Mouse (Mus musculus) forebrain, embryonic 13.5 days (tissue): ENCODE results near the gene Ttc3. TPM values are rescaled to one million over a fixed set of nuclear protein-coding genes. Genes with fewer than 3 reads are reported as not detected.
"Not testable (repeated sequence)": the region's sequence is repeated elsewhere in the genome, so short reads cannot be mapped to it uniquely, and the experiment has no call there.

ENCODE experiments used
- ATAC-seq: fragments of 200-750 bp; cut with Nextera tagmentation; 2 replicates; pipeline ENCODE4 v1.8.0; 2017
- H3K27ac ChIP-seq: fragments of 300-500 bp; sonication (generic); 2 replicates; pipeline ENCODE4 v1.5.1; 2015; ENCODE audit warnings: inconsistent platforms, mild to moderate bottlenecking, moderate library complexity
- H3K27me3 ChIP-seq: fragments of 300-500 bp; sonication (generic); 2 replicates; pipeline ENCODE4 v1.6.1; 2015; ENCODE audit warnings: mild to moderate bottlenecking, inconsistent platforms
- H3K36me3 ChIP-seq: fragments of 300-500 bp; sonication (generic); 2 replicates; pipeline ENCODE4 v1.6.1; 2015; ENCODE audit warnings: mild to moderate bottlenecking, inconsistent platforms; ENCODE audit not compliant: poor library complexity, severe bottlenecking
- H3K4me1 ChIP-seq: fragments of 300-500 bp; sonication (generic); 2 replicates; pipeline ENCODE4 v1.6.1; 2015; ENCODE audit warnings: inconsistent platforms
- H3K4me2 ChIP-seq: fragments of 300-500 bp; sonication (generic); 2 replicates; pipeline ENCODE4 v1.6.1; 2015; ENCODE audit warnings: inconsistent platforms, mild to moderate bottlenecking, moderate library complexity
- H3K4me3 ChIP-seq: fragments of 300-500 bp; sonication (generic); 2 replicates; pipeline ENCODE4 v1.5.1; 2015; ENCODE audit warnings: mild to moderate bottlenecking, inconsistent platforms
- H3K9ac ChIP-seq: fragments of 300-500 bp; sonication (generic); 2 replicates; pipeline ENCODE4 v1.6.1; 2015; ENCODE audit warnings: mild to moderate bottlenecking, inconsistent platforms
- H3K9me3 ChIP-seq: fragments of 300-500 bp; sonication (generic); replicated peaks from 2 replicates; pipeline ENCODE4 v1.6.1; 2016; ENCODE audit warnings: inconsistent platforms
- WGBS: fragments of 180-500 bp; shearing (Covaris S2); methylation state at CpG from one replicate; pipeline ENCODE4 v1.1.7; 2015; 5-methylcytosine and 5-hydroxymethylcytosine counted together
- polyA plus RNA-seq: library from polyadenylated mRNA; unstranded; fragments of >200 nt; fragmentation: Nextera tagmentation; extraction: Ambion mirVana; gene quantifications from 2 replicates; pipeline ENCODE4 v1.2.1, GENCODE M21; 2015

Ttc3 gene
- polyA plus RNA-seq, 1 experiment from 2014 or later, result 644 TPM

DNA sequence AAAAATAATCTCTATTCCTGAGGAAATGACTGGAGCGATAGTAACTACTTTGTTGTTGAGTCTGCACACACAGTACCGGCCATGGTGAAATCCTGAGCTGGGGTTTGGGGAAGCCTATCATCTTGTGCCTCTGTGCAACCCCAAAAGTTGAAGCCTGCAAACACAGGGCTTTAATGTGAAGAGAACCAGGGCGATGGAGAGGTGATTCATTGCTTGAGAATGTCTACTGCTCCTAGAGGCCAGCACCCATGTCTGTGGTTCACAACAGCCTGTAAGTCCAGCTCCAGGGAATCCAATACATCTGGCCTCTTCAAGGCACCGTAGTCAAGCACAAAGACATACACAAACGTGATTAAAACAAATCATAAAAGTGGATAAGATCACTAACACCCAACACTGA lies 116.9 kb downstream of the Ttc3 start:
- Histone ChIP-seq H3K4me3 (no peak overlapping the region), H3K4me2 (no peak overlapping the region), H3K9me3 (no peaks in the 10 kb centered on the region), H3K9ac (no peak overlapping the region), H3K4me1 (no peaks in the 10 kb centered on the region), H3K27ac (no peak overlapping the region), H3K36me3 (no peaks in the 10 kb centered on the region), H3K27me3 (no peaks in the 10 kb centered on the region)
- ATAC-seq, result no peak
- WGBS, result 86% methylated on average over 5 of the region's 5 CpGs

DNA sequence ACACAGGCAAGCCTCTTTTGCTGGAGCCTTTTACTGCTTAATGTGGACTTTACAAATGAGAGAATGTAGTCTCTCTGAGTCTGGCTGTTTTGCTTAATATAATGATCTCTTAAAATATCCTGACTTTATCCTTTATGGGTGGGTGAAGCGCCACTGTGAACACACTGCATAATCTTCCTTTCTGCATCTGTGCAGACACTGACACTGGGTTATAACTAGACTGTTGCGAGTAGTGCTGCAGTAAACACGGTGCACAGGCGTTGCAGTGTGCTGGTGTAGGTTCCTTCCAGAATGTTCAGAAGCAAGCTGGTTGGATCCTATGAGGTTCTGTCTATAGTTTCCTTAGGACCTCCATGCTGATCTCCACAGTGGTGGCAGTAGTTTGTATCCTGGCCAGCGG lies 118.9 kb downstream of the Ttc3 start:
- Histone ChIP-seq H3K4me2 (no peak overlapping the region), H3K9ac (no peak overlapping the region), H3K9me3 (no peaks in the 10 kb centered on the region), H3K4me1 (no peaks in the 10 kb centered on the region), H3K4me3 (no peak overlapping the region), H3K27me3 (no peaks in the 10 kb centered on the region), H3K27ac (no peak overlapping the region), H3K36me3 (no peaks in the 10 kb centered on the region)
- WGBS, result 94% methylated on average over 5 of the region's 5 CpGs
- no peak for ATAC-seq

DNA sequence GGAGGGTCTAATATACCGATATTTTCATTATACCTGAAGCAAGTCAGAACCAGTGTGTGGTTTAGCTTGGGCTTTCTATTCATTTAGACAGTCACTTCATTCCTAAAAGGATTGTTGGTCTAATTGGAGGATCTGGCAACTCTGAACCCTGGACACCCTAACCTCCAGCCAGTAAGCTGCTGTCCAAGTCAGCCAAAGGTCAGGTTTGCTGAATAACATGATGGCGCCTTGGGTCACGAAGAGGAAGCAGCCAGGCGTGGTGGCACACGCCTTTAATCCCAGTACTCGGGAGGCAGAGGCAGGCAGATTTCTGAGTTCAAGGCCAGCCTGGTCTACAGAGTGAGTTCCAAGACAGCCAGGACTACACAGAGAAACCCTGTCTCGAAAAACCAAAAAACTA lies 126.8 kb downstream of the Ttc3 start:
- H3K9me3 ChIP-seq, H3K4me1 ChIP-seq, H3K9ac ChIP-seq, ATAC-seq, H3K4me2 ChIP-seq, H3K4me3 ChIP-seq, H3K27ac ChIP-seq, H3K27me3 ChIP-seq: not testable (repeated sequence)
- 96% methylated on average over 7 of the region's 7 CpGs for WGBS
- H3K36me3 ChIP-seq, result peaks cover 62% of the 10 kb centered on the region

DNA sequence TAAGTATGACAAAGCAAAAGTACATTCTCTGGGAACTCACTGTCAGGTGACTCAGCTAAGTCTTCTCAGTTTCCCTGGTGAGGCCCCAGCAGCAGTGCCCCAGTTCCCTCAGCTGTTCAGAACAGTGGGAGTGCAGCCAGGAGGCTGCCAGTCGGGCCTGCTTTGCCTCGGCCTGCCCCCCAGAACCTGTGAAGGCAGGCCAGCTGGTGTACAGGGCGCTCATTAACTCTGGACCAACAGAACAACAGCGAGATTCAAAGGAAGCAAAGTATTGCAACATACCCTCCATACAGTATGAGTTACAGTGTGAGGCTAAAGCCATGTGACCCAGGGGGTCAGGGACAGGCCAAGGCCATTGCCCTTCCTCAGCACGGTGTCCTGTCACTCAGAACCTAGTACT lies 127.5 kb downstream of the Ttc3 start:
- ATAC-seq, result 0 out of 2 replicates have a peak, but pooled peaks have one; percentile 38
- no peaks in the 10 kb centered on the region for H3K27me3 ChIP-seq
- H3K4me2 ChIP-seq, result no peak overlapping the region
- no peak overlapping the region for H3K4me3 ChIP-seq
- H3K9ac ChIP-seq, result no peak overlapping the region
- H3K36me3 ChIP-seq, result peaks cover 67% of the 10 kb centered on the region
- 83% methylated on average over 5 of the region's 5 CpGs for WGBS
- no peaks in the 10 kb centered on the region for H3K9me3 ChIP-seq
- H3K27ac ChIP-seq, result no peak overlapping the region
- no peaks in the 10 kb centered on the region for H3K4me1 ChIP-seq

DNA sequence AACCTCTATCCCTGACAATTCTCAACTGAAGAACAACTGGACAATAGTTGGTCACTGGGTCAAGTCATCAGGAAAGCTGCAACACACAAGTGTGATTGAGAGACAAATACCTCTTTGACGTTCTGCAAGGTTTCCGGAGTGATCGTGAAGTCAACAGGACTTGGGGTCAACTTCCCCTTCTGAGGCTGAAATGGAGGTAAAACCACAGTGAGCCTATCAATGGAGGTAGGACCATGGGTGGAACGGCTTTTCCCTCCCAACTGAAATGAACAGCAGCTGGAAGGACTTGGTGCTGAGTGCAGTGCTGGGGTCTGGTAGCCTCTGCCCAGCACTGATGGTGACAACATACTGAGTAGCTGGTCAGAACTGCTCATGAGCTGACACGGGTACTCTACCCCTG lies 133.8 kb downstream of the Ttc3 start:
- ATAC-seq, result no peak
- Histone ChIP-seq H3K36me3 (peaks cover 75% of the 10 kb centered on the region), H3K27ac (no peak overlapping the region), H3K4me2 (no peak overlapping the region), H3K4me1 (no peaks in the 10 kb centered on the region), H3K9ac (no peak overlapping the region), H3K9me3 (no peaks in the 10 kb centered on the region), H3K27me3 (no peaks in the 10 kb centered on the region), H3K4me3 (no peak overlapping the region)
- WGBS, result 94% methylated on average over 5 of the region's 5 CpGs

DNA sequence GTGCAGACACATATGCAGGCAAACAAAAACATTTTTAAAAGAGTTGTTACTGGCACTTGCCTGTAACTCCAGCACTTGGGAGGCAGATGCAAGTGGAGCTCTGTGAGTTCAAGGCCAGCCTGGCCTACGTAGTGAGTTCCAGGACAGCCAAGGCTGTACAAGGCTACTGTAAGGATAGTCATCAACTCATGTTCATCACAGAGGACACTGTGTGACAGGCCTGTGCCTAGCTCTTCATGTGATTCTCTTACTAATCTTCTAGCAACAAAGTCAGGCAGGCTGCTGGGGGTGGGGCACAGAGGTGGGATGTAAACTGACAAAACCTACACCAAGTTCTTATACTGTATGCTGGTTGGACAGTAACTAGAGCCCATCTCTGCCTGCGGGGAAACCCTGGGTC lies 136.7 kb downstream of the Ttc3 start:
- 91% methylated on average over 2 of the region's 2 CpGs for WGBS
- ATAC-seq, result no peak
- H3K36me3 ChIP-seq, result peaks cover 70% of the 10 kb centered on the region

GRCm38 (mm10) chr16:94508769-94509168 lies 138.4 kb downstream of the Ttc3 start:
- Histone ChIP-seq H3K27me3 (no peaks in the 10 kb centered on the region), H3K9me3 (no peaks in the 10 kb centered on the region), H3K9ac (no peak overlapping the region), H3K27ac (no peak overlapping the region), H3K4me2 (no peak overlapping the region), H3K4me1 (no peaks in the 10 kb centered on the region), H3K36me3 (peaks cover 54% of the 10 kb centered on the region), H3K4me3 (no peak overlapping the region)
- no peak for ATAC-seq
- WGBS, result 93% methylated on average over 8 of the region's 8 CpGs

More for the DNA sequence above, 136.7 kb downstream of the Ttc3 start:
- no peak overlapping the region for H3K4me2 ChIP-seq
- no peaks in the 10 kb centered on the region for H3K9me3 ChIP-seq
- H3K4me3 ChIP-seq, result no peak overlapping the region
- no peak overlapping the region for H3K9ac ChIP-seq
- no peak overlapping the region for H3K27ac ChIP-seq
- no peaks in the 10 kb centered on the region for H3K4me1 ChIP-seq
- H3K27me3 ChIP-seq, result no peaks in the 10 kb centered on the region

- H3K4me3 ChIP-seq, result no peak overlapping the region
- 77% methylated on average over 2 of the region's 2 CpGs for WGBS
- no peak overlapping the region for H3K4me2 ChIP-seq
- 0 out of 2 replicates have a peak, but pooled peaks cover under 1% of the 10 kb centered on the region for H3K4me1 ChIP-seq
- H3K27ac ChIP-seq, result no peak overlapping the region
- ATAC-seq, result no peak
- peaks cover 42% of the 10 kb centered on the region for H3K36me3 ChIP-seq
- no peaks in the 10 kb centered on the region for H3K9me3 ChIP-seq
- H3K27me3 ChIP-seq, result no peaks in the 10 kb centered on the region
- H3K9ac ChIP-seq, result no peak overlapping the region
Observed at GRCm38 (mm10) chr16:94509983-94510382, 139.6 kb downstream of the Ttc3 start.

- Histone ChIP-seq H3K9ac (no peak overlapping the region), H3K27ac (no peak overlapping the region), H3K4me1 (peaks cover 9% of the 10 kb centered on the region; the same call in 1 of the 2 replicates), H3K36me3 (no peaks in the 10 kb centered on the region), H3K4me3 (no peak overlapping the region), H3K4me2 (no peak overlapping the region), H3K9me3 (no peaks in the 10 kb centered on the region), H3K27me3 (no peaks in the 10 kb centered on the region)
- 93% methylated on average over 2 of the region's 2 CpGs for WGBS
- ATAC-seq, result no peak
Observed at GRCm38 (mm10) chr16:94517606-94518005, 147.2 kb downstream of the Ttc3 start.

Other genes starting within 250 kb of the Ttc3 start
- 9.0 and 9.8 TPM in 2 replicates for gene Hlcs, start 57.0 kb upstream of the Ttc3 start, polyA plus RNA-seq
- 2.1 and 2.8 TPM in 2 replicates for gene Ripply3, start 42.2 kb upstream of the Ttc3 start, polyA plus RNA-seq
- 120 and 126 TPM in 2 replicates for gene Pigp, start 1.2 kb downstream of the Ttc3 start, polyA plus RNA-seq
- 65.2 and 66.0 TPM in 2 replicates for gene Vps26c, start 156.2 kb downstream of the Ttc3 start, polyA plus RNA-seq
- 12.7 and 14.5 TPM in 2 replicates for gene Dyrk1a, start 199.4 kb downstream of the Ttc3 start, polyA plus RNA-seq